Mouse (Mus musculus): ENCODE data around the gene Rab12.
A peak's percentile ranks its signal among the peaks of the same experiment; 100 is the strongest.
"Not testable (repeated sequence)": the region's sequence is repeated elsewhere in the genome, so short reads cannot be mapped to it uniquely, and the experiment has no call there.

The Rab12 gene

DNA sequence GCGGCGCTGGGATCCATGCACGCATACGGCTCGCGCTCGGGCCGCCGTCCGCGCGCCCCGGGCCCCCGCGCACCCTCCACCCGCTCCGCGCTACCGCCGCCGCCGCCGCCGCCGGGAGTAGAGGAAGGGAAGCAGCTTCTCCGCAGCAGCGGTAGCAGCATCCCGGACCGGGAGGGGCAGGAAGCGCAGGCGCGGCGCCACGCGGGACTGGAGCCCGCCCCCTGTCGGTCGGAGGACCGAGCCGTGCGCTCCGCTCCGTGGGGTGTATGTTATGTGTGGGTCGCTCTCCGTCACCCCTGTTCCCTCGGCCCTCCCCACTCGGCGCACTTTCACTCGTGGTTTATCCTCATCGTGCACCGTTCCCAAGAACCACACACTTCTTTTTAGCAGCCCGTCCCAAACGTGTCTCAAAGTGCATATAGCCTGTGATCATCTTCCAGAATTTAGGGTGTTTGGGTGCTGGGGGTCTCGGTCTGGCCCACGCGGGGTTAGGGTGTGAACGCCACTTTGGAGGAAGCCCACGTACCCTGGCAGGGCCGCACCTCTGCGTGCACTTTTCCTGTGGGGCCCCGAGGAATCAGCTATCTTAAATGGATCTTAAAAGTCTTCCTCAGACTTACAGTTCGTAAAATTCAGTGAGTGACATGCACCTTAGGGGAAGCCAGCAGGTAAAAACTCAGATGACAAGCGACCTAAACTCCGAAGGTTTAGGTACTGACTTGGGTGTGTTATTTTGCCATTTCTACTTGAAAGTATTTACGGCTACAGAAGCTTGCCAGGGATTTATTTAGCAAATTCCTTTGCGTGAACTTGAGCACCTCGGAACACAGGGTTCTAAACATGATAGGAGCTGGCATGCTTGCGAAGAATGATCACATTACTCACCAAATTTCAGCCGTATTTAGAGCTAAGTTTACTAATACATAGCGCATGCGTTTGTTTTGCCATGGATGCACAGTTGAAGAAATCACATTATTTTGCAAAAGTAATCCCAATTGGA is at the start of gene Rab12:
Gene Rab12 (minus strand): TSS at position 176 of the 1,000 bp plus-strand sequence.
- peak; percentile 79 to 82 for DNase-seq (ENCODE audit: low spot score in 2 of 2)

DNA sequence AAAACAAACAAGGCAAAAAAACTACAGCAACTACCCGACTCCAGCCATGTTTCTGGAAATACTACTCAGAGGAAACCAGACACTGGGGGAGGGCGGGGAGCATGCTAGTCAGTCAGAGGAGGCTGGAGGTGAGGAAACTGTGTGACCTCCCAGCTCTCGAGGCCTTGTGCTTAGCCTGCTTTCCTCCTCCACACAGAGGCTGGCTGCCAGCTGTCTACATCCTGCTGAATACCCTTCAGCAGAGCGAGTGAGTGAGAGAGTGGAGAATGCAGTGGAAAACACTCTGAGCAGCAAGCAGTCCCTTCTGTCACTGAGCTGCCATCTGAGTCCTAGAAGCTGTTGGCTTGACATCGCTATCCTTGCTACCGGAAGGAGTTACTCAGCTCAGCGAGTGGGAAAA is 44.7 kb upstream of the Rab12 start:
- DNase-seq (ENCODE audit: low spot score in 2 of 2) = no peak

DNA sequence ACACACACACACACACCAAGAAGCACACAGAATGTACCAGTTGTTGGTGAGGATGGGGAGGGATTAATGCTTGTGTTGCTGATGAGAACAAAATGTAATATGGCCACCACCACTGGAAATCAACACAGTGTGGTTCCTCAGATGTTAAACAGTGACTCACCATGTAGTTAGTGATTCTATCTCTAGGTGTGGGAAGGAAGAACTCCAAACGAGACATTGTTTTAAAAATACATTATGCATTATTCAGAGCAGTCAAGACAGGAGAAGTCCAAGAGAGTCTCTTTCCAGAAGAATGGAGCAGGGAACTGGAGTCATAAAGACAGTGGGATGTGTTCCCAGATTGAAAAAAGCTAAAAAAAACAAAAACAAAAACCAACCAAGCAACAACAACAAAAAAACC is 44.0 kb upstream of the Rab12 start:
- DNase-seq (ENCODE audit: low spot score in 2 of 2) = no peak

DNA sequence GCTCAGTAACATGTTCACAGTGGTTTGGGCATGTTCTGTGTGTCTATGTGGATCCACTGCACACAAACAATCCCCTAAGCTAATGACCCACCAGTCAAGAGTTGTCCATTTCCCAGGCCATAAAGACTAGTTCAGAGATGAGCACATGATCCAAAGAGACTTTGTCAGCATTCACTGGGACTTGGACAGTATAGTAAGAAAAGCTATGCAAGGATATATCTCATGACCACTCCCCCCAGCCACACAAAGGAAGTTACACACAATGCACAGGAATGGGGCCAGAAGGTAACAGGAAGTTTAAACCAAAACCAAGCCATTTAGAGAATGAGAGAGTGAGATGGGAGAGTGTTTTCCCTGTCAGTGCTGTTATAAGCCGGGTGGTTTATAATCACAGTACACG is 41.9 kb upstream of the Rab12 start:
- no peak for DNase-seq (ENCODE audit: low spot score in 2 of 2)

DNA sequence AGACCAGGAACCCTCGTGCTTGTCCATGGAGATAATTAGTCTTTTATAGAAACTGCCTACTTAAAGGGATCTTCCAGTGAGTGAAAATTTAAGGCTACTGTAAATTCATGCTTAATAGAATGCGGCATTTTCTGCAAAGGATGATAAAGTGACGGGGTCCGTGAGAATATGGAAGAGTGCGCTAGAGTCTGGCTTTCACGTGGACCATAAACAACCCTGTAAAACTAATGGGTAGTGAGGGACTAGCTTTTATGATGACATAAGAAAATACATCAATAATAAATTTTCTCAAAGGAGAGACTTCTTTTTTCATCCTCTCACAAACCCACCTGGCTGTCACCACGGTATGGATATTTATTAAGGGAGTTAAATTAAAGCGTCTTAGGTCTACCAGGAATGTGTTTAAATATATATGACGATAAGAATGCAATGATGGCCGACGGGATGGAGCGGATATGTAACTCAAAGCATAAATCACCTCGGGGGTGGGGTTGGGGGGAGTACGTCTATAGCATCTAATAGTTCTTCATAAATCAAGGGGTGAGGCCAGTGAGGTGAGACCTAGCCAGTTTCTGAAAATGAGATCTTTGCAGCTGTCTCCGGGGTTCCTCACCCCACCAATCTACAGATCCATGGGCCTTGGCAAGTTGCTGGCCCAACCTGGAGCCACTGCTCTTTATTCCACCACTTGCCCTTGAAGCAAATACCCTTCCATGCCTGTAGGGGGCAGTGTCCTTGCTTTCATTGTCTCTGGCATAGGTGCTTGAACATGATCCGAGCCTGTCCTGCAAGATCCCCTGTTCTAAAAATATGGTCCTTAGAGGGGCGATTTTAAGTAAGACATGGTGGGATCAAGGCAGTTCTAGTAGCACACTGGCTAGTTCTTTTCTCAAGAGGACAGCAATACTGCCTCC is 39.1 kb upstream of the Rab12 start:
- DNase-seq (ENCODE audit: low spot score in 2 of 2) = peak in 1 of 2 experiments; percentile 9

DNA sequence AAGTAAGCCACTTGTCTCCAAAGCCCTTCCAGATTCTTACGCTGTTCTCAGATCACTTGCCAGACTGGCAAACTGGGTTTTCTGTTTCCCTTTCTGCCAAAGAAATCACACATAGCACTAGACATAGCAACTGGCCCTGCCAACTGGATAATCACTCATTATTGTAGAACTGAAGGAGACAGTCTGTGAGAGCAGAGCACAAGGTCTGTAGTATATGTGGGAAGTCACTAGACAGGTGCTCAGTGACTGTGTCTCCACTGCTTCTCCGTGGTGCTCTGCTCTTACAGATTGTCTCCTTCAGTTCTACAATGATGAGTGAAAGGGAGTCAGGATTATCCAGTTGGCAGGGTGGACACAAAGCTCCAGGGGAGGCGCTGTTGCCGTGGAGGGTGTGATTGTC is 33.2 kb upstream of the Rab12 start:
- DNase-seq (ENCODE audit: low spot score in 2 of 2) = no peak

DNA sequence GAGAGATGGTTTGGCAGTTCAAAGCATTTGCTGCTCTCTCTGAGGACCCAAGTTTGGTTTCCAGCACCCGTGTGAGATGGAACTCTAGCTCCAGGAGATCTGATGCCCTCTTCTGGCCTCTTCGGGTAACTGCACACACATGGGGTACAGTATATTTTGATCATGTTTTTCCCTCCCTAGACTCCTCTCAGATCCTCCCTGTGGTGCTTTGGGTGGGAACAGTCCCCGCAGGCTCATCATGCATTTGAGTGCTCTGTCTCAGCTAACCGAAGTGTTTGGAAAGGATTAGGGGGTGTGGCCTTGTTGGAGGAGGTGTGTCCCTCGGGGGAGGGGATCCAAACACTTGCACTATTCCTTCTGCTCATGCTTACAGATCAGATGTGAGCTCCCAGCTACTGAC is 31.0 kb upstream of the Rab12 start:
- no peak for DNase-seq (ENCODE audit: low spot score in 2 of 2)

DNA sequence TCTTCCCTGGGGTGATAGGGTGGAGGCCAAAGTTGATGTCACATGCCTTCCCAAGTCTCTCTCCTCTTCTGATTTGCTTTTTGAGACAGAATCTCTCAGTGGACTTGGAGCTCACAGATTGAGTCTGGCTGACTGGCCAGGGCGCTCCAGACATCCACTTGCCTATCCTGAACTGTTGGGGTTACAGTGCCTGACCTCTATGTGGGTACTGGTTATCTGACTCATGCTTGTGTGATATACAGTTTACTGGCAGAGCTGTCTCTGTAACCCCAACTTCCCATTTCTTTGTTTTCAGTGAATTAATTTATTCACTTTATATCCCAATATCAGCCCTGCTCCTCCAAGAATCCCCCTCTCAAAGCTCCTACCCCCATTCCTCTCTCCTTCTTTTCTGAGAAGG is 12.8 kb upstream of the Rab12 start:
- DNase-seq (ENCODE audit: low spot score in 2 of 2) = no peak

DNA sequence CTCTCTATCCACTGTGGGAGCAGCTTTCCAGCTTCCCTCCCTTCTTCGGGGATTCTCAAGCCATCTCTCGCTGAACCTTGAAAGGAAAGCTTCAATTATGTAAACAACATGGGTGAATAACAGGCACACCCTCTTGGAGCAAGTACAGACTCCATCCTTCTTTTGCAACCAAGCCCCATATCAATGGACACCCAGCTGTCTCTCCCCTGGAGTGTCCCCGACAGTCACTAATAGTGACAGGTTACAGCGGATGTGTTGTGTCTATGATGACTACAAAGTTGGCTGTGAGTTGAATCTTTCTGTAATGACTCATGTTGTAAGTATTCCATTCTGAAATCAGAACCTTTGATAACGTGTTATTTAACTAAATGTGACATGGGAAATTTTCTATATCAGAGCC is 3.9 kb upstream of the Rab12 start:
- no peak for DNase-seq (ENCODE audit: low spot score in 2 of 2)

DNA sequence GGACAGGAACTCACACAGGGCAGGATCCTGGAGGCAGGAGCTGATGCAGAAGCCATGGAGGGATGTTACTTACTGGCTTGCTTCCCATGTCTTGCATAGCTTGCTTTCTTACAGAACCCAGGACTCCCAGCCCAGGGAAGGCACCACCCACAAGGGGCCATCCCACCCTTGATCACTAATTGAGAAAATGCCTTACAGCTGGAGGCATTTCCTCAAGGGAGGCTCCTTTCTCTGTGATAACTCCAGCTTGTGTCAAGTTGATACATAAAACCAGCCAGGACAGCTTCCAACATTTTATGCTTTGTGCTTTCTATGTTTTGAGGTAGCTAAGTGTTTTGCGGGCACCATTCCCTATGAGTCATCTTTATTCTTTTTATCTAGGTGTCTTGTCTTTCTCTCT is 3.1 kb upstream of the Rab12 start:
- DNase-seq (ENCODE audit: low spot score in 2 of 2) = not testable (repeated sequence)

DNA sequence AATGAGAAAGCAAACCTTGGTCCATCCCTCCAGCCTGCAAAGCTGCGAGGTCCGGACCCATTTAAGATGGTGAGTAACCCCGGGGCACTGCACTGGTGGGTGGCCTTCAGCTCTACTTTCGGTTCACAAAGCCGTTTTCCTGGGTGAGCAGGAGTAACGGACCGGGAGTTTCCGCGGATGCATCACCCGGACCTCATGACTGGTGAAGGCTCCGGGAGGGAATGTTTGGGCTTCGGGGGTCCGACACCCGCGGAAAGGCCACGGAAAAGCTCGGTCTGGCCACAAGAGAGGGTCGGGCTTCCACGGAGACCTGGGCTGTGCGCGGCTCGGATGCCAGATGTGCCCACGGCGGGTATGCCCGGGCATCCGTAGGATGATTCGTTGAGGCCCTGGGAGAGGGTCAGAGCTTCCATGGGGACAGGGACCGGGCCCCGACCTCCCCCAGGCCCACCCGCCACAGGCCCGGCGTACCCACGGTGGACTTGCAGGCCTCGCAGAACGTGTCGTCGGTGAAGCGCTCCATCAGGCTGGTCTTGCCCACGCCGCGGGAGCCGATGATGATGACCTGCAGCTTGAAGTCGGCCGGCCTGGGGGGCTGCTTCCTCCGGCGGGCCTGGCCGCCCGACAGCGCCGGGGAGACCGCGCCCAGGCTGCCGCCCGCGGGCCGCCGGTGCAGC is 514 bp downstream of the Rab12 start:
- DNase-seq (ENCODE audit: low spot score in 2 of 2) = no peak

DNA sequence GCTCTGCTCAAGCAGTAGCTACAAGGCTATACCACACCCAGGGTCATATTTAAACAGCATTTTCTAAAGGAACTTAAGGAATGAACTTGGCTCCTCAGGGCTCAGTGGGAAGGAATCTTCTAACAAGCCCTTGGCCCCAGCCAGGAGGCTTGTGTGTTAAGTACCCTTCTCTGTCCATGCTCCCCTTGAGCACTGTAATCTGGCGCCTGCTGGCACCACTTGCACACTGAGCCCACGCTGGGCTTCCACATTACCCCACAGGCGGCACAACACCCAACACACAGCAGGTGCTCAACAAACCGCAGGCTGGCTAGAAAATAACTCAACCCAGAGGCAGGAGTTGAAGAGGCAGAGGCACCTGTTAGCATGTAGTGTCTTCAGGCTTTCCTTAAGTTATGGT is 2.6 kb downstream of the Rab12 start:
- no peak for DNase-seq (ENCODE audit: low spot score in 2 of 2)

DNA sequence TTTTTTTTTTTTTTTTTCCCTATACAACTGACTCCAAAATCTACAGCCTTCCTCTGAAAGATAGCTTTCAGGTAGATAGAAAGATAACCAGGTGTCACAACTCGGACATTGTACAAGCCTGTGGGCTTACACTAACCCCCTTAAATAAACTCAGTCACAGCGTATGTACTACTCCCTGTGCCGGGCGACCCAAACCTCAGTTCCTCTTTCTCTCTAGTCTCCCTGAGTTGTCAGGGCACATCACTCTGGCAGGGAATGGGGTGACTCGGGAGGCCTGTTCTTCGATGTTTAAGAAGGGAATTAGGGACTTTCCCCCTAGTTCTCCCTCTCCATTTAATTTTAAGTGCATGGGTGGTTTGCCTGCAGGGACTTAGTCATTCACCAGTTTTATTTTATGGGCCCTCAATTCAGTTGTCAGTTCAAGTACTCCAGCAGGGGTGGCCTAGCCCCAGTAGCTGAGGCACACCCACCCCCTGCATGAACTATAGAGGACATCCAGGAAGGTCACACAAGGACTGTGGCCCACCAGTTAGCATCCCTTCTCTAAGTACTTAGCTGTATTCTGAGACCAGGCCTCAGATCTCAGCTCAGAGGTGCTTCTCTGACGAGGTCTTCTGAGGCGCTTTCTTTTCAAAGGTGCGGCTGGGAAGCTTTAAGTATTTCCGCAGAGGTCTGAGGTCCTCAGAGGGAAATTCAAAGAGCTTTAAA is 5.1 kb downstream of the Rab12 start:
- DNase-seq (ENCODE audit: low spot score in 2 of 2) = no peak

DNA sequence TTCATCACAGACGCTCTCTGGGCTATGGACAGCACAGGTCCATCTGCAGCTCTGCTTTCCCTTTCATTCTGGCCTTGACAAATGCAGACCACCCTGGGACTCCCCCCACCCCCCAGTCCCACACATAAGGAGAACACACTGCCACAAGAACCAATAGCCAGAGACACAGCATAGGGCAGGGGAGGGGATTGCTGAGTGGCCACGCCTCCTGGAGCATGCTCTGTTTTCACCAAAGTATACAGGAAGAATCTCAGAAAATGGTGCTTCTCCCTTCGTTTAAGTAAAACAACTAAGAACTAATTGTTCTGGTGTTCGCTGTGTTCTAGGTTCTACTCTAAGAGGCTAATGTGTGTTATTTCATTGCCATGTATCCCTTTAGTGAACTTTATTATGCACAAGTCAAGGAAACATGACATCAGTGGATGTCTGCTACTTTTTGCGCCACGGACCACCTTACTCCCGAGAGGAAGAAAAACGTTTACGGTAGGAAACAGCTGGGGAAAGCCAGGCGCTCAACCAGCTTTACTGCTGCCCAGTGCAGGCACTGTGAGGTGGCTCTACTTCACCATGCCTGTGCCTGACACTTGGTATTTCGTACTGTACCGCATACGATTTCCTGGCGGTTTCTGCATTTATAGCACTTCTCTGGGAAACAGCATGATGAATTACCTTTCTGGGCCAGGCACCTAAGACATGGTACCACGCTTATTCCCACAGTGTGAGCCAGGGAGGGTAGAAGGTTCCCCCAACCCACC is 7.2 kb downstream of the Rab12 start:
- no peak for DNase-seq (ENCODE audit: low spot score in 2 of 2)

DNA sequence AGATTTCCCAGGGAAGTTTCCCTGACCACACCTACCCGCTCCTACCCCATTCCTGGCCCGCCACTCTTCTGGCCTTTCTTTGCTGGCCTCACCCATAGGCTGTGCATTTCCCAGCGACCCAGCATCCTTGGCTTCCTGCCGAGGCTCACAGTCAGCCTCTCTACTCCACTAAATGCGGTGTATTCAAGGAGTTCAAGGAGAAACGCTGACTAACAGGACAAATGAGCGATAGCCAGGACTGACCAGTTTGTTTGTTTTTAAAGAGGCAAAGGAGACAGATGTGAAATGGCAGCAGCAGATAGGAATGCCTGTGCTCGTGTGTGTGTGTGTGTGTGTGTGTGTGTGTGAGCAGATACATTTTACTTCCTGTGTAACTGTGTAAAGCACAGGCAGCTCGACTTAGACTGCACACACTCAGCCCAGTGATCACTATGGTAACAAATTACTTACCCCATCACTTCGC is 9.3 kb downstream of the Rab12 start:
- no peak for DNase-seq (ENCODE audit: low spot score in 2 of 2)

DNA sequence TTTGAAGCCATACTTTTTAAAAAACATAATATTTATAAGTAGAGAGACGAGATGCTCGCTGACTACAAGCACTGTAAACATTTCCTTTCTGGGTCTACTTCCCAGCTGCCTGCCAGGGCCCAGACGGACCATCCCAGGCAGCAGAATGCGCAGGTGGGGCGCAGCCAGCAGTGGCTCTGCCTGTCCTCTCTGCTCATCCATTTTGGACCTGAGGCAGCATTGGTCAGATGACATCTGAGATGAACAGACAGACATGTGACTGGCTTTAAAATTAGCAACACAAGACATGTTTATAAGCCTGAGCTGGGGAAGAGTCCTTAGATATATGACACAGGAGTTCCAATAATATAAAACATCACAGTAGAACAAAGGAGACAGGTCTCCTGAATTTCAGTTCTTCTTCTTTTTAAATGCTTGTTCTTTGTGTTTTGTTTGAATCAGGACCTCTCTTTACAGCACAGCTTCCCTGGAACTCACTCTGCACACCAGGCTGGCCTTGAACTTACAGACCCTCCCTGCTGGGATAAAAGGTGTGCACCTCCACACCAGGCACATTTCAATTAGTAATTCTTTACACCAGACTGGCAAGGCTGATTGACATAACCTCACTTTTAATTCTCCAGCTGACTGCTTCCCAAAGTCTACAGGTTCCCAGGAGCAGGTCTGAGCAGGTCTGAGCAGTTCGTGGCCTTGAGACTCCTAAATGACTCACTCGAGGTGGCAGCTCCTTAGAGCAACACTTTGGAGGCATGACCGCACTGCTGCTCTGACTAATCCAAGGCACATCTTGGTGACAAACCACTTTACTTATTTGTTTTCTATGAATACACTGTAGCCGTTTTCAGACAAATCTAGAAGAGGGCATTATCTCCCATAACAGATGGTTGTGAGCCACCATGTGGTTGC is 12.2 kb downstream of the Rab12 start:
- DNase-seq (ENCODE audit: low spot score in 2 of 2) = peak in 1 of 2 experiments; percentile 22

DNA sequence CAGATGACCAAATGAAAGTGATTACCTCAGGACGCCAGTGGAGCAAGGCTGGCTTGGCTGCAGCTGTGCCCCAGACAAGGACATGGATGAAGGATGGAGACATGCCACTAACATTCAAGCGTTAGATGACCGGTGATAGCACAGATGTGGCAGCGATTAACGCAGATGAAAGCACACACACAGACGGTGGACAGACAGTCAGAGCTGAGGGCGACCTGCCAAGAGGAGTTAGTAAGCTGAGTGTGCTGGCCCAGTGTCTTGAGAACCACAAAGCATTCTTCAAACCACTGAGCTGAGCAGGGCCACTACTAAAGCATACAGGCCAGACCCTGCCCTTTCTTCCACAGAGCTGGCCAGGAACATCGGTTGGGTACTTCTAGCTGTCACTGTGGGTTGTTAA is 14.6 kb downstream of the Rab12 start:
- DNase-seq (ENCODE audit: low spot score in 2 of 2) = no peak

DNA sequence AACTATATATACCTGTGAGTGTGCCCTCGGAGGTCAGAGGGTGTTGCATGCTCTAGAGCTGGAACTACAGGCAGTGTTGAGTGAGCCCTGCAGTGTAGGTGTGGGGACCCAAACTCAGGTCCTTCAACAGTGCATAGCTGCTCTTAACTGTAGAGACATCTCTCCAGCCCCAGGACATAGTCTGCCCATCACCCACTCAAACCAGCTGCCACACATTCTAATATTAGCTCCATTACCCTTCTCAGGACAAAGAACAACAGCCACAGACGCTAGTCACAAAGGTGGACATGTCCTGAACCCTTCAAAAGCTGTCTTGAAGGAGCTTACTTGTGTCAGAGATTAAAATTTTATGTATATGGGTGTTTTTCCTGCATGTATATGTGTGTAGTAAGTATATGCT is 15.3 kb downstream of the Rab12 start:
- no peak for DNase-seq (ENCODE audit: low spot score in 2 of 2)

DNA sequence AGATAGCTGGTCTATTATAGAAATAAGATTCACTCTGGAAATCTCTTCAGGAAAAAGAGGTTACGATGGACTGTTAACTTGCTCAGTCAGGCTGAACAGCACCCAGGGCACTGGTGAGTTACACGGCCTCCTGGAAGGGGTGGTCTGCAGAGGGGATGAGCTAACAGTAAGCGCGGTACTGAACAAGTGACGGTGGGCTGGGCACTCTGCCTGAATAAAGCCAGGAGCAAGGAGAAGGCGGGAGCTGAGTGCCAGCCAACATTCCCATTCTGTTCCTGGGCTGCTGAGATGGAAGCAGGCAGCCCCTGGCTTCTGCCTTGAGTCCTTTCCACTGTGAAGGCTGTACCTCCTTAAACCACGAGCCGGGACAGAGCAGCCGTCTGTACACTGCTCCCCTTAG is 16.1 kb downstream of the Rab12 start:
- DNase-seq (ENCODE audit: low spot score in 2 of 2) = peak in 1 of 2 experiments; percentile 25

Measured in heart, adult 9 months (tissue).